Mouse (Mus musculus) limb, embryonic 12.5 days (tissue): ENCODE results near the gene Ccdc120. TPM values are rescaled to one million over a fixed set of nuclear protein-coding genes. Genes with fewer than 3 reads are reported as not detected.

ENCODE experiments used
- ATAC-seq: fragments of 200-750 bp; cut with Nextera tagmentation; 2 replicates; pipeline ENCODE4 v1.8.0; 2017; ENCODE audit warnings: low read depth, moderate TSS enrichment; ENCODE audit not compliant: insufficient number of reproducible peaks, insufficient read depth, low FRiP score, low TSS enrichment
- H3K27ac ChIP-seq: fragments of 300-500 bp; sonication (generic); 2 replicates; pipeline ENCODE4 v1.5.1; 2016; ENCODE audit warnings: mild to moderate bottlenecking, moderate library complexity
- H3K27me3 ChIP-seq: fragments of 300-500 bp; sonication (generic); 2 replicates; pipeline ENCODE4 v1.6.1; 2016; ENCODE audit warnings: mild to moderate bottlenecking, moderate library complexity
- H3K36me3 ChIP-seq: fragments of 300-500 bp; sonication (generic); 2 replicates; pipeline ENCODE4 v1.6.1; 2016; ENCODE audit warnings: mild to moderate bottlenecking, moderate library complexity
- H3K4me1 ChIP-seq: fragments of 300-500 bp; sonication (generic); replicated peaks from 2 replicates; pipeline ENCODE4 v1.6.1; 2016
- H3K4me2 ChIP-seq: fragments of 300-500 bp; sonication (generic); 2 replicates; pipeline ENCODE4 v1.6.1; 2016; ENCODE audit warnings: mild to moderate bottlenecking, moderate library complexity
- H3K4me3 ChIP-seq: fragments of 300-500 bp; sonication (generic); replicated peaks from 2 replicates; pipeline ENCODE4 v1.5.1; 2016; ENCODE audit warnings: mild to moderate bottlenecking
- H3K9ac ChIP-seq: fragments of 300-500 bp; sonication (generic); replicated peaks from 2 replicates; pipeline ENCODE4 v1.6.1; 2016; ENCODE audit warnings: mild to moderate bottlenecking, moderate library complexity
- H3K9me3 ChIP-seq: fragments of 300-500 bp; sonication (generic); 2 replicates; pipeline ENCODE4 v1.6.1; 2016; ENCODE audit warnings: mild to moderate bottlenecking, moderate library complexity
- WGBS: fragments of 180-500 bp; shearing (Covaris S2); methylation state at CpG from one replicate; pipeline ENCODE4 v1.1.7; 2016; 5-methylcytosine and 5-hydroxymethylcytosine counted together
- polyA plus RNA-seq: library from polyadenylated mRNA; unstranded; fragments of >200 nt; fragmentation: Nextera tagmentation; extraction: Ambion mirVana; gene quantifications from 2 replicates; pipeline ENCODE4 v1.2.1, GENCODE M21; 2016

The Ccdc120 gene
- polyA plus RNA-seq, 1 experiment from 2014 or later: 22.5 TPM

- H3K36me3 ChIP-seq: no peaks in the 10 kb centered on the region
- no peak for ATAC-seq
- no peak overlapping the region for H3K27ac ChIP-seq
- no peak overlapping the region for H3K4me2 ChIP-seq
- no peak overlapping the region for H3K9ac ChIP-seq
- WGBS: 67% methylated on average over 3 of the region's 3 CpGs
- H3K9me3 ChIP-seq: no peaks in the 10 kb centered on the region
- no peaks in the 10 kb centered on the region for H3K27me3 ChIP-seq
- no peaks in the 10 kb centered on the region for H3K4me1 ChIP-seq
- no peak overlapping the region for H3K4me3 ChIP-seq
These were observed 60.2 kb downstream of the Ccdc120 start for GRCm38 (mm10) chrX:7690486-7690885.

DNA sequence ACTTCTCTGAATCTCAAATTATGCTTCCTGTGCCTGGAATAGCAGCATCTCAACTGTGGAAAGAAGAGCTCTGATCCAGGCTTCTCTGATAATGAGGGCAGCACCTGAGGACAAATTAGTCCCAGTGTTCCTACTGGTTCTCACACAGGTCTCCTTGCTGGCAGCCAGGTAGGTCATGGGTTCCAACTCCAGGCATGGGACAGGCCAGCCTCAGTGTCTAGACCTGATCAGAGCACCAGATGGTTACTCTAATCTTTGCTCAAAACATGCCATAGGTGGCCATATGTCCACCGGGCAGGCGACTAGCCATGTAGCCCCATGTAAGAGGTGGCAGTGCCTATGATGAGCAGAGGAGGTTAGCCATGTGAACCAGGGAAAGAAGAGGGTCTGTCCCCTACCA, 62.4 kb downstream of the Ccdc120 start:
- H3K9ac ChIP-seq: no peak overlapping the region
- ATAC-seq: no peak
- 82% methylated on average over 2 of the region's 2 CpGs for WGBS

More for the DNA sequence above, 62.4 kb downstream of the Ccdc120 start:
- H3K36me3 ChIP-seq: no peaks in the 10 kb centered on the region
- H3K9me3 ChIP-seq: no peaks in the 10 kb centered on the region
- no peaks in the 10 kb centered on the region for H3K27me3 ChIP-seq
- H3K4me3 ChIP-seq: no peak overlapping the region
- no peaks in the 10 kb centered on the region for H3K4me1 ChIP-seq
- no peak overlapping the region for H3K27ac ChIP-seq
- no peak overlapping the region for H3K4me2 ChIP-seq

Other genes starting within 250 kb of the Ccdc120 start
- 0.06 TPM in 1 of 2 replicates, not detected in the other for gene Foxp3, start 177.3 kb downstream of the Ccdc120 start, polyA plus RNA-seq
- 1.9 and 2.4 TPM in 2 replicates for gene Ppp1r3f, start 176.6 kb downstream of the Ccdc120 start, polyA plus RNA-seq
- 31.2 and 32.8 TPM in 2 replicates for gene Ccdc22, start 145.4 kb downstream of the Ccdc120 start, polyA plus RNA-seq
- not detected in 2 replicates for gene Cacna1f, start 143.8 kb downstream of the Ccdc120 start, polyA plus RNA-seq
- 0.83 and 1.1 TPM in 2 replicates for gene Syp, start 112.4 kb downstream of the Ccdc120 start, polyA plus RNA-seq
- 7.2 and 7.4 TPM in 2 replicates for gene Prickle3, start 93.6 kb downstream of the Ccdc120 start, polyA plus RNA-seq
- gene Plp2, start 79.5 kb downstream of the Ccdc120 start, polyA plus RNA-seq: 68.9 and 76.6 TPM in 2 replicates
- gene Magix, start 69.7 kb downstream of the Ccdc120 start, polyA plus RNA-seq: 0.31 TPM in 1 of 2 replicates, not detected in the other
- gene Gpkow, start 53.8 kb downstream of the Ccdc120 start, polyA plus RNA-seq: 42.9 and 43.2 TPM in 2 replicates
- gene Wdr45, start 36.6 kb downstream of the Ccdc120 start, polyA plus RNA-seq: 27.5 and 29.1 TPM in 2 replicates
- gene Gm45208, start 28.7 kb downstream of the Ccdc120 start, polyA plus RNA-seq: 0.96 TPM in 1 of 2 replicates, not detected in the other
- 66.5 and 70.9 TPM in 2 replicates for gene Praf2, start 22.5 kb downstream of the Ccdc120 start, polyA plus RNA-seq
- gene Tfe3, start 11.7 kb upstream of the Ccdc120 start, polyA plus RNA-seq: 27.7 and 30.4 TPM in 2 replicates
- gene Gripap1, start 38.9 kb upstream of the Ccdc120 start, polyA plus RNA-seq: 43.5 and 44.7 TPM in 2 replicates
- 0.80 and 0.90 TPM in 2 replicates for gene Kcnd1, start 71.4 kb upstream of the Ccdc120 start, polyA plus RNA-seq
- 58.0 and 67.0 TPM in 2 replicates for gene Otud5, start 90.5 kb upstream of the Ccdc120 start, polyA plus RNA-seq
- gene Pim2, start 127.4 kb upstream of the Ccdc120 start, polyA plus RNA-seq: 6.2 and 6.8 TPM in 2 replicates
- 26.8 and 30.8 TPM in 2 replicates for gene Slc35a2, start 133.1 kb upstream of the Ccdc120 start, polyA plus RNA-seq
- gene Pqbp1, start 148.4 kb upstream of the Ccdc120 start, polyA plus RNA-seq: 147 and 149 TPM in 2 replicates
- gene Timm17b, start 148.5 kb upstream of the Ccdc120 start, polyA plus RNA-seq: 153 and 159 TPM in 2 replicates
- not detected in 2 replicates for gene Gm10491, start 156.9 kb upstream of the Ccdc120 start, polyA plus RNA-seq
- not detected in 2 replicates for gene Gm10490, start 158.6 kb upstream of the Ccdc120 start, polyA plus RNA-seq
- 0.35 and 0.99 TPM in 2 replicates for gene Pcsk1n, start 168.9 kb upstream of the Ccdc120 start, polyA plus RNA-seq
- not detected in 2 replicates for gene Eras, start 177.7 kb upstream of the Ccdc120 start, polyA plus RNA-seq
- 52.9 and 53.6 TPM in 2 replicates for gene Hdac6, start 197.0 kb upstream of the Ccdc120 start, polyA plus RNA-seq
- gene Gata1, start 227.2 kb upstream of the Ccdc120 start, polyA plus RNA-seq: 2.0 and 2.3 TPM in 2 replicates